Mouse (Mus musculus): ENCODE data around the gene Ifrd2.

GRCm38 (mm10) chr9:107538231-107538630, 49.2 kb upstream of the Ifrd2 start:
- TF ChIP-seq CHD2 (IDR thresholded peaks at IDR 0.05; ENCODE audit: low read depth, low read length) (no peak), ZNF384 (IDR thresholded peaks at IDR 0.05; ENCODE audit: low read depth, low read length) (no peak)

All from ES-E14 (cell line).